Mouse (Mus musculus): ENCODE results near the gene Tecr. TPM values are rescaled to one million over a fixed set of nuclear protein-coding genes. Genes with fewer than 3 reads are reported as not detected.
"Not testable (repeated sequence)": the region's sequence is repeated elsewhere in the genome, so short reads cannot be mapped to it uniquely, and the experiment has no call there.

Gene Tecr
- total RNA-seq, 2 experiments from 2014 or later, result 498 to 523 TPM

DNA sequence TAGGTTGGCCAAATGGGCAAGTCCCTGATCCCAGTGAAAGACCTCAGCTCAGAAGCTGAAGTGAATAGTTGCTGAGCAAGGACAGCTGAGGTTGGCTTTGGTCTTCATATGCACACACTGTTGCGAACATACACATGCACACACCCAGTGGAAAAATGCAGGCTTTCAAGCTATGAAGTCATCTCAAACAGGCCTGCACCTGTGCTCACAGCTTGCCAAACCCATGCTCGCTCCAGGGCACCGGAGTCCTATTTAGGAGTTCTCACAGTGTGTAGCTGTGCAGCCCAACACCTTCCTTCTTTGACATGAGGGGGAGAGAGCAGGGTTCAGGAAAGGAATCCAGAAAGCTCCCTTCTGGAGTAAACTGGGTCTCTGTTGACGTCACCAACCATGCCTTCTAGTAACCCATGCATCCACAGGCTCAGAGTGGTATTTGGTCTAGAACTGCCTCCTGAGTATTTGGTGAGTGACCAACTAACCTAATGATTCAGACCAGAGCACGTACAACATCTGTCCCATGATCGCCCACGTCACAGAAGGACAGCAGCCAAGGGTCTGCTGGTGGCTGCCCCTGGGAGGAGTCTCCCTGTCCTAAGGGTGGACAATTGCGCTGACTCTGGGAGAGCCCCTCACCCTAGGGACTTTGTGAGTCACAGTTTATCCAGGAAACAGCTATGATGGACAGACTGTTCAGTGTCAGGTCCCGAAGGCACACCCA lies 12.0 kb upstream of the Tecr start:
- no peak for DNase-seq (ENCODE audit: low spot score in 2 of 2)

GRCm38 (mm10) chr8:83618566-83618965 lies 10.8 kb upstream of the Tecr start:
- no peak for DNase-seq (ENCODE audit: low spot score in 2 of 2)

DNA sequence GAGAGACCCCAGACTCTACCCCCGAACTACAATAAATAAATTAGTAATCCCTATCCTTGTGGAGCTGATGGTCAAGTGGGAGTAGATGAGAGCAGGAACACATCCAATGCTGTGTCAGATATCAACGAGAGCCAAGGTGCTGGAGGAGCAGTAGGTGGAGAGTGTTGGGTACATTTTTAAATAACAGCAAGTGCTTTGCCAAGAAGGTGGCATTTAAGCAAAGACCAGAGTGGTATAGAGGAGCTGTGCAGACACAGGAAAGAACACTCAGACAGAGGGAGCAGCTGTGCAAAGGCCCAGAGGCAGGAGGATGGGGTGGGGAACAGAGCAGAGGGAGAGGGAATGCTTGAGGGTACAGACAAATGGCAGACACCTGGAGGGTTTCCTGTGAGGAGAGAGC lies 9.3 kb upstream of the Tecr start:
- DNase-seq (ENCODE audit: low spot score in 2 of 2), result no peak

DNA sequence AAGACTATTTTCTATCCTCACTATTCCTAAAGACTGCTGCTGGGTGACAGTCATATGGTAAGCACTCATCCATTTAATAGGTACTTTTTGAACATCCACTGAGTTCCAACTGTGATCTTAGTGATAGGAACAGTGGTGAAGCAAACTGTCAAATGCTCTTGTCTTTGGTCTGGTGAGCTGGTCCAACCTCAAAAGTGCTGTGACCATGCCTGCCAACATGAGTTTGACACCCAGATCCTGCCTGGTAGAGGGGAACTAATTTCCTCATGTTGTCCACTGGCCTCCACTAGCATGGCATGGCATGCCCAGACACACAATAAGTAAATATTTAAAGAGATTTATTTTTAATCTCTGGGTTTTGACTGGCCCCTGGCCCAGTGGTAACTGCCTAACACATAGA lies 8.9 kb upstream of the Tecr start:
- no peak for DNase-seq (ENCODE audit: low spot score in 2 of 2)

GRCm38 (mm10) chr8:83613695-83614094 lies 5.9 kb upstream of the Tecr start:
- no peak for DNase-seq (ENCODE audit: low spot score in 2 of 2)

GRCm38 (mm10) chr8:83611921-83612320 lies 4.2 kb upstream of the Tecr start:
- no peak for DNase-seq (ENCODE audit: low spot score in 2 of 2)

DNA sequence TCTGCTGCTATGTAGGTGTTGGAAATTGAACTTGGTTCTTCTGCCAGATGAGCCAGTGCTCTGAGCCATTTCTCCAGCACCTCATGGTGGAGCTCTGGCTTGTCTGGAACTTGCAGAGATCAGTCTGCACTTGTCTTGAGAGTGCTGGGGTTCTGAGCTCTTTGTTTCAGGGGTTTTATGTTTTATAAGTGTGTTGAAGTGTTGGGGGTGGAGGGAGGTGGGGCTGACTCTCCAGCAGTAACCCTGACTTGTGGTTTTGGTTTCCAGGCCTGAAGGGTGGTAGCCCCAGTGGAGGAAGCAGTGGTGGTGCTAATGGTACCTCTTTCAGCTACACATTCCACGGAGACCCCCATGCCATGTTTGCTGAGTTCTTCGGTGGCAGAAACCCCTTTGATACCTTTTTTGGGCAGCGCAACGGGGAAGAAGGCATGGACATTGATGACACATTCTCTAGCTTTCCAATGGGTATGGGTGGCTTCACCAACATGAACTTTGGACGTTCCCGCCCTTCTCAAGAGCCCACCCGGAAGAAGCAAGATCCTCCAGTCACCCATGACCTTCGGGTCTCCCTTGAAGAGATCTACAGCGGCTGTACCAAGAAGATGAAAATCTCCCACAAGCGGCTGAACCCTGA lies 1.9 kb upstream of the Tecr start:
- no peak for DNase-seq (ENCODE audit: low spot score in 2 of 2)

DNA sequence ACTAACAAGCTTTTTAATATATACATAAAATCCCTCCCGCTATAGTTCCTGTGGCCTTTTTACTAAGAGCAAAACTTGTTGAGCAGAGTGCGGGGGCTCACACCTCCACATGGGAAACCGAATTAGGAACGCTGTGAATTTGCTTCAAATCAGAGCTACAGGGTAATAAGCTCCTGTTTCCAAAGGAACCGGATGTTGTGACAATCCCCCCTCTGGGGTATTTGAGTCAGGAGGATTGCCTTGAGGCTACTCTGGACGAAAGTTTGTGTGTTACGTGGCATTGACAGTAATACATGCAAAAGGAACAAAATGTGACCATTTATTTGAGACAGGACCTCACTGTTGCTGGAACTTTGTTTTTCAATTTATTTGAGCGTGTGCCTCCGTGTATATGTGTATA lies 1.3 kb upstream of the Tecr start:
- DNase-seq (ENCODE audit: low spot score in 2 of 2), result no peak

DNA sequence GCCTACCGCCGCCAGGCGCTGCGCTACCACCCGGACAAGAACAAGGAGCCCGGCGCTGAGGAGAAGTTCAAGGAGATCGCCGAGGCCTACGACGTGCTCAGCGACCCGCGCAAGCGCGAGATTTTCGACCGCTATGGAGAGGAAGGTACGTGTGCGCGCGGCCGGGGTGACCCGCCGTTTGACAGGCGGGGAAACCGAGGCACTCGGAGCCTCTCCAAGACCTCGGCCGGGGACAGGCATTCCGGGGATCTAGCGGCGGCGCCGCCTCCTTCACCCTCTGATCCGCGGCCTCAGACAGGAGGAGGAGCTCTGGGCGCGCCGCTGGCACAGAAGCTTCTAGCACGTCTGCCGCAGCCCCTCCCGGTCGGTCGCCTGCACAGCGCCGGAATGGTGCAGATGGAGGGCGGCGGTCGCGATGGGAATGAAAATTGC lies 643 bp upstream of the Tecr start:
- DNase-seq (ENCODE audit: low spot score in 2 of 2), result peak; percentile 81 to 83

DNA sequence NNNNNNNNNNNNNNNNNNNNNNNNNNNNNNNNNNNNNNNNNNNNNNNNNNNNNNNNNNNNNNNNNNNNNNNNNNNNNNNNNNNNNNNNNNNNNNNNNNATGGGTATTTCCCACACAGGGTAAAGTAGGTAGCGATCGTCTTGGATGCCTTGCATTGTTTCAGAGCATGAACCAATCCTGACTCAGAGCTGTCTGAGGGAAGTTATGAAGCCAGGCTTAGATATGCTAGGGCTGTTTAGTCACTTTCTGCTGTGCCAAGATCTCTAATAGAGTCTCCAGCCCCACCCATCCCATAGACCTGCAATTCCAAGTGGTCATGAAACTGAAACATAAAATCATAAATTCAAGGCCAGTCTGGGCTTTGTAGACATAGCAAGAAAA lies 5.1 kb downstream of the Tecr start:
- no peak for DNase-seq (ENCODE audit: low spot score in 2 of 2)

DNA sequence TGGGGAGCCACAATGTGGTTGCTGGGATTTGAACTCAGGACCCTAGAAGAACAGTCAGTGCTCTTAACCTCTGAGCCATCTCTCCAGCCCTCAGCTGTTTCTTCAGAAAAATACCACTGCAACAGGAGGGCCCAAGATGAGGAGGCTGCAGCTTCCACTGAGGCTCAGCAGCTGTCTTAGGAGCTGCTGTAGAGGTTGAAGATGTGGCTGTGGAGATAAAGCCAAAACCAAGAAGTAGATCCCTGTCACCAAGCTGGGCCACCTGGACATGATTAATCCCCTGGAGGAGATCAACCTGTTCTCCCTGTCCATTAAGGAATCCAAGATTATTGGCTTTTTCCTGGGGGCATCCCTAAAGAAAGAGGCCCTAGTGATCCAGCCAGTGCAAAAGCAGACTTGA lies 8.0 kb downstream of the Tecr start:
- no peak for DNase-seq (ENCODE audit: low spot score in 2 of 2)

GRCm38 (mm10) chr8:83598146-83598545 lies 9.6 kb downstream of the Tecr start:
- no peak for DNase-seq (ENCODE audit: low spot score in 2 of 2)

DNA sequence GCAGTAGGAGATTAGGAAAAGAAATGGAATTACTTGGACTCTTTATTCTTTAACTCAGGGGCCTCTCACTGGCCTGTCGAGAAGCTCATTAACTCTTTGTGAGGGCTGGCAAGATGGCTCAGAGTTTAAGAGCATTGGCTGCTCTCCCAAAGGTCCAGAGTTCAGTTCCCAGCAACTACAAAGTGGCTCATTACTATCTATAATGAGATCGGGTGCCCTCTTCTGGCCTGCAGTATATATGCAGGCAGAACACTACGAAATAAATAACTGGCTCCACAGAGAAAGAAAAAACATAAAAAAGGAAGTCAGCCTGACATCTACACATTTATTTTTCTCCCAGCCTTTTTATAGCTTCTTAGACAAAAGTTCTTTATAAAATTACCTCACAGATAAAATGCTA lies 11.4 kb downstream of the Tecr start:
- DNase-seq (ENCODE audit: low spot score in 2 of 2), result no peak

DNA sequence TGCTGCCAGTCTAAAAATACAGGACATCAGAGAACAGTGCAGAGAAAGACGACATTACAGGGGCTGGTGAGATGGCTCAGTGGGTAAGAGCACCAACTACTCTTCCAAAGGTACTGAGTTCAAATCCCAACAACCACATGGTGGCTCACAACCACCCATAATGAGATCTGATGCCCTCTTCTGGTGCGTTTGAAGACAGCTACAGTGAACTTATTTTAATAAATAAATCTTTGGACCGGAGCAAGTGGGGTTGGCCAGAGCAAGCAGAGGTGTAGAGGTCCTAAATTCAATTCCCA lies 12.8 kb downstream of the Tecr start:
- DNase-seq (ENCODE audit: low spot score in 2 of 2), result not testable (repeated sequence)

DNA sequence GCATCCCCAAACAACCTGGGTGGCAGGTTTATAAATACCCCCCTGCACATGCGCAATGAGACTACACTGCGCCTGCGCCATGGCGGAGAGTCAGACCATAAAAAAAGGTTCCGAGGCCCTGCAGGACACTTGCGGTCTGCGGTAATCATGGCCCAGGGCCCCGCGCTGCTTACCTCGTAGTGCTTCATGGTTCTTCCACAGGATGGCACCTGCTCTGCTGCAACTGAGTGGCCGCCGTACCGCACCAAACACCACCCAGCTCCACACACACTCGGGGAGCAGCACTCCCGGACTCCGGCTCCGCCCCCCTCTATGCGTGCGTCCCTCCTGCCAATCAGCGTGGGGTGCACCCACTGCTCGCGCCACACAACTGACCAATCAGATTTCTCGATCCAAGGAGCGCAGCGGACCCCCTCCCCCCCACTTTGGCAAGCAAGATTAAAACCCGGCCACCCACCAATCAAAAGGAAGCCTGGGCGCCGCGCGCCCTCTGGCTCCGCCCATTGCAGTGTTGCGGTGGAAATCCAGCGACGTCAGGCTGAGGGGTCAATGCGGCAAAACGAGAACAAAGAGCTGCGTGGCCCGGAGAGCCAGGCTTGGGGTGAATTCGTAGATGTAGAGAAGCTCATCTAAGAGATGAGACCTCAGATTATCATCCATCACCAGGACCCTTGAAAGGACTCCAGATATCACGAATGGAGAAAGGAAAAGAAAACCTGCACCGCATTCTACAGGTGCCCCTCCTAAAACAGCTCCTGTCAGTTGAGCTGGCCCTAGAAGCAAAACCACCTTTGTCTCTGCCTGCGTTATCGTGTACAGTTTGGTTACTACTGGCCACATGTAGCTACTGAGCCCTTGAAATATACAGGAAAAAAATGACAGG lies 13.4 kb downstream of the Tecr start:
- peak; percentile 89 for DNase-seq (ENCODE audit: low spot score in 2 of 2)

GRCm38 (mm10) chr8:83593325-83594166 lies 14.2 kb downstream of the Tecr start:
- DNase-seq (ENCODE audit: low spot score in 2 of 2), result no peak

DNA sequence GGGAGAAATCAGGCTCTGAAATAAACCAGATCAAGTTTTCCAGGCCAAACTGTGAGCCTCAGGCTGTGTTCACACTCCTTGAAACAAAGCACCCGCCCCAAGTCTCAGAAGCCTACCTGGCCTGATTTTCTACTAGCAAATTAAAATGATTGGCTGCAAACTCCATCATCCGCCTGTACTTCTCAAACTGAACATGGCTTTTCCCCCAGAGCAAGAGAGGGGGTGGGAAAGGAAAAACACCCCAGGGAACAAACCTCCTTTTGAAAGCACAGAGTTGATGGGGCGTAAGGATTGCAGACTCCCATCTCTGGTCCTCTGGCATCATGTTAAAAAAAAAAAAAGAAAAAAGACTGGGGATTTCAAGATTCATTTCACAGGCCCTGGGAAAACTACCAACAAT lies 15.1 kb downstream of the Tecr start:
- no peak for DNase-seq (ENCODE audit: low spot score in 2 of 2)

DNA sequence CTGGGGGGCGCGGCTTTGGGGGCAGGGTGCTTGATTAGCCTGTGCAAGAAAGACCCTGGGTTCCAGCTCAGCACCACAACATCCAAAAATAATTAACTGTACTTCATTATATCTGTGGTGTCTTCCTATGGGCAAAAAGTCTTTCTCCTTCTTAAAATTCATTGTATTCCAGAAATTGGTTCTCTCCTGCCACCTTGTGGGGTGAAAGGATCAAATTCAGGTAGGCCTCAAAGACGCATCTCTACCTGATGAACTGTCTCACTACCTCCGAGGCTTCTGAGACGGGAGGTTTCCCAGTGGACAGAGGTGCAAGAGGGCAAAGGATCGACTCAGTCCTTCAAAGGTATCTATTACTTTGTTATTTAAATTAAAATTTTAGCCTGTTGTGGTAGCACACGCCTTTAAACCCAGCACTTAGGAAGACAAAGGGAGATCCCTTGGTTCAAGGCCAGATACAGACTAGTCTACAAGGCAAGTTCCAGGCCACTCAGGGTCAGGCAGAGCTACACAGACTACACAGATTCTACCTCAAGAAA lies 17.2 kb downstream of the Tecr start:
- DNase-seq (ENCODE audit: low spot score in 2 of 2), result no peak

DNA sequence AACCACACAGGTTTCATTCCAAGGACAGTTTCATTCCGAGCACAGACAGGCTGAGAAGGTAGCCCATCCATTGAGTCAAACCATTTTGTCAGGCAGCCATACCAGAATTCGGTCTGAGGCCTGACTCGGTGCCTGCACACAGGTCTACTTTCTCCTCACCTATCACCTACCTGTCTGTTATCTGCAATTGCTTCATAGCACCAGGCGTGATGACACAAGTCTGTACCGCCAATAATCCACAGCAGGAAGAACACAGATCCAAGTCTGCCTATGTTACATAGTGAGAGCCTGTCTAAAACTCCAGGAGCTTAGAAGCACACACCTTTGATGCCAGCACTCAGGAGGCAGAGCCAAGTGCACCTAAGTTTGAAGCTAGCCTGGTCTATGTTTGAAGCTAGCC lies 18.9 kb downstream of the Tecr start:
- DNase-seq (ENCODE audit: low spot score in 2 of 2), result no peak

DNA sequence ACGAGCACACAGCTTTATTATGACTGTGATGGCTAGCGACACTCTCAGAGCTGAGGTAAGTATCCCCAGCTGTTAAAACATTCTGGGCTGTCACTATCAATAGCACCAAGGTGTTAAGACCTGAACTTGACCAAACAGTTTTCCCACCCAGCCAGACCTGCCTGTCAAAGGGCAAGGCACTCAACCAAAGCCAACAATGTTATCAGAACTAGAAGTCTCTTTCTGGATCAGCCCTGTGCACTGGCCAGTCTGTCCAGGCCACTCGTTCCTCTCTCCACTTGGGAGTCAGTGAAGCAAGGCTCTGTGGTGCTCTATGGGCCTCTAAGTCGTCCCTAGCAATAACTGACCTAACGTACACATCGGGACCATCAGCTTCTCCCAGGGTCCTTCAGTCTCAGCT lies 20.1 kb downstream of the Tecr start:
- DNase-seq (ENCODE audit: low spot score in 2 of 2), result no peak

- DNase-seq (ENCODE audit: low spot score in 2 of 2), result no peak
Observed at GRCm38 (mm10) chr8:83585333-83585732, 22.4 kb downstream of the Tecr start.
